Mouse (Mus musculus) hematopoietic stem cell, adult 5-6 weeks (primary cell): ENCODE results near the gene Gm3015. TPM values are rescaled to one million over a fixed set of nuclear protein-coding genes. Genes with fewer than 3 reads are reported as not detected.
"Not testable (repeated sequence)": the region's sequence is repeated elsewhere in the genome, so short reads cannot be mapped to it uniquely, and the experiment has no call there.

ENCODE experiments used
- ATAC-seq, 2 experiments: fragments of 125-278 bp in 1 of 2; replicated peaks in 1 of 2; 2 replicates each; pipeline ENCODE4 v1.8.0; 2016 to 2017; ENCODE audit warnings: inconsistent platforms in 2 of 2, mild to moderate bottlenecking in 2 of 2, moderate number of reproducible peaks in 2 of 2, low read depth in 1 of 2, moderate TSS enrichment in 1 of 2; ENCODE audit not compliant: low FRiP score in 2 of 2, poor library complexity in 2 of 2, severe bottlenecking in 2 of 2, insufficient read depth in 1 of 2, low TSS enrichment in 1 of 2
- total RNA-seq: library from RNA; stranded (forward); fragments of 172-1452, 232-1000 nt; gene quantifications from 2 replicates; pipeline ENCODE4 v1.2.3, GENCODE M21; 2017

Gm3015 gene
- total RNA-seq = not detected in 2 replicates

DNA sequence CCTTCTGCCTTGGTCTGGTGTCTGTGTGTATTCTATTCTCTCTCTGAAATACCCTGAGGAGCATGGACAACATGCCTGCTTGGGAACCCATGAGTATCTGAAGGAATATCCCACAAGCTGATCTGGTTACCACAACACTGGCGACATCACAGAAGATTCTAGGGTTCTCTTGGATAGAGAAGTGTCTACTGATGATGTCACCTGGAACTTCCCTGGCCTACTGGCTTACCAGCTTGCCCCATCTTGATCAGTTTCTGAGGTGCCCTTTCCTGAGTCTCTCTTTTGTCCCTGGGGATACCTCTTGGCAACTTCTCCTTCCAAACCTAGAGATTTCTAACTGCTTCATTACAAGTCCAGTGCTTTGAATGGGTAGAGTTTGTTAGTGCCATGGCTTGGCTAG, at the start of gene Gm3015:
TSS of gene Gm3015 (minus strand) at position 101 of the 400 bp plus-strand sequence.
- not testable (repeated sequence) for ATAC-seq

GRCm38 (mm10) chr14:42797887-42798286, 29.3 kb upstream of the Gm3015 start, which contains the start of gene Gm10377:
Gene Gm10377, minus strand, starts transcription at chr14:42797987.
- not testable (repeated sequence) for ATAC-seq

Other genes starting within 250 kb of the Gm3015 start
- not detected in 2 replicates for gene Gm8024, start 244.5 kb downstream of the Gm3015 start, total RNA-seq
- gene Gm17124, start 168.9 kb downstream of the Gm3015 start, total RNA-seq = not detected in 2 replicates
- gene Gm3633, start 126.9 kb downstream of the Gm3015 start, total RNA-seq = not detected in 2 replicates
- not detected in 2 replicates for gene Gm10378, start 112.9 kb downstream of the Gm3015 start, total RNA-seq
- not detected in 2 replicates for gene Gm10377, start 29.2 kb upstream of the Gm3015 start, total RNA-seq
- gene Gm21977, start 84.7 kb upstream of the Gm3015 start, total RNA-seq = not detected in 2 replicates
- not detected in 2 replicates for gene Gm8082, start 224.8 kb upstream of the Gm3015 start, total RNA-seq
- not detected in 2 replicates for gene Gm10376, start 246.8 kb upstream of the Gm3015 start, total RNA-seq